10 mouse cellular contexts compared by ENCODE assay signal in genomic region chr5:134785691-134786371, GRCm38 (mm10). TPM values are rescaled to one million over a fixed set of nuclear protein-coding genes. Genes with fewer than 3 reads are reported as not detected.
A peak's percentile ranks its signal among the peaks of the same experiment; 100 is the strongest.
DNase-seq lines count a peak whose midpoint lies in the region; ATAC-seq and TF ChIP-seq lines count a peak whose summit lies in the region.
"Had no signal": no experiment of that assay in that cellular context is flagged by ENCODE, and none has a peak within 500 bp of the region (broad histone marks: within the 10 kb centered on the region; RNA-seq: fewer than 3 reads in every experiment).

No protein-coding gene starts in this region.

- no peak overlapping the region for H3K27ac ChIP-seq in ES-Bruce4 (ENCODE audit: insufficient read depth, low read length)
- no peak overlapping the region for H3K27ac ChIP-seq in forebrain, embryonic 16.5 days (ENCODE audit: low read length)
- peak overlapping the region; percentile 28 for H3K27ac ChIP-seq in hindbrain, postnatal 0 days

- no peaks in the 10 kb centered on the region for H3K27me3 ChIP-seq in ES-Bruce4 (ENCODE audit: control insufficient read depth, insufficient read depth, low read length, poor library complexity, severe bottlenecking)
- no peaks in the 10 kb centered on the region for H3K27me3 ChIP-seq in forebrain, embryonic 16.5 days (replicated peaks; ENCODE audit: control insufficient read depth, insufficient read depth, low read length)
- H3K27me3 ChIP-seq in hindbrain, postnatal 0 days (ENCODE audit: insufficient read depth, low read length): no peaks in the 10 kb centered on the region

- H3K9ac ChIP-seq in ES-Bruce4 (ENCODE audit: low read depth, poor library complexity, severe bottlenecking): 0 out of 2 replicates have a peak overlapping the region, but pooled peaks have one; percentile 11
- peak overlapping the region; percentile 51 for H3K9ac ChIP-seq in forebrain, embryonic 16.5 days (replicated peaks; ENCODE audit: low read depth, low read length)
- no peak overlapping the region for H3K9ac ChIP-seq in hindbrain, postnatal 0 days (replicated peaks; ENCODE audit: low read length)

- TF ChIP-seq CTCF in ES-Bruce4 (IDR thresholded peaks at IDR 0.05; ENCODE audit: low read depth, low read length): no peak
- no peak for TF ChIP-seq CTCF in hindbrain, postnatal 0 days (IDR thresholded peaks at IDR 0.05; ENCODE audit: low read depth)

- no peaks in the 10 kb centered on the region for H3K36me3 ChIP-seq in ES-Bruce4 (ENCODE audit: control insufficient read depth, insufficient read depth, low read length, poor library complexity, severe bottlenecking)
- H3K36me3 ChIP-seq in forebrain, embryonic 16.5 days (ENCODE audit: control insufficient read depth, insufficient read depth): no peaks in the 10 kb centered on the region
- no peaks in the 10 kb centered on the region for H3K36me3 ChIP-seq in hindbrain, postnatal 0 days (ENCODE audit: insufficient read depth, low read length)

- peaks cover 2% of the 10 kb centered on the region for H3K4me1 ChIP-seq in ES-Bruce4 (ENCODE audit: control insufficient read depth, insufficient read depth, low read length)
- H3K4me1 ChIP-seq in forebrain, embryonic 16.5 days (replicated peaks; ENCODE audit: control insufficient read depth, insufficient read depth, low read length): peaks cover 5% of the 10 kb centered on the region
- 0 out of 2 replicates have a peak, but pooled peaks cover 3% of the 10 kb centered on the region for H3K4me1 ChIP-seq in hindbrain, postnatal 0 days (ENCODE audit: insufficient read depth, low read length)

- no peak for TF ChIP-seq EP300 in ES-Bruce4 (IDR thresholded peaks at IDR 0.05; ENCODE audit: insufficient read depth, low read depth, low read length)

- DNase-seq in embryo, embryonic 10.5 days (ENCODE audit: low spot score): peak; percentile 29
- no peak for DNase-seq in embryo, embryonic 9.5 days (ENCODE audit: extremely low spot score)
- peak; percentile 56 for DNase-seq in hindbrain, postnatal 0 days (ENCODE audit: low spot score)
- DNase-seq in left cerebral cortex, postnatal 25 days (ENCODE audit: low spot score in 2 of 2): no peak
- no peak for DNase-seq in thymus, postnatal 36 days
- DNase-seq in kidney, postnatal 10 days: no peak

- H3K4me3 ChIP-seq in ES-Bruce4 (ENCODE audit: low read depth, low read length): no peak overlapping the region
- peak overlapping the region; percentile 14; the same call in 1 of the 2 replicates for H3K4me3 ChIP-seq in forebrain, embryonic 16.5 days (replicated peaks; ENCODE audit: low read length)
- no peak overlapping the region for H3K4me3 ChIP-seq in hindbrain, postnatal 0 days (ENCODE audit: low read length)

- intact Hi-C loops in left cerebral cortex, postnatal 25 days (cut with DNase I): no loop called here

- WGBS in forebrain, embryonic 16.5 days: 35% methylated on average over 23 of the region's 25 CpGs
- 29% methylated on average over 25 of the region's 25 CpGs for WGBS in hindbrain, postnatal 0 days

- H3K9me3 ChIP-seq in ES-Bruce4 (replicated peaks; ENCODE audit: control insufficient read depth, insufficient read depth, low read length, poor library complexity, severe bottlenecking): no peaks in the 10 kb centered on the region
- no peaks in the 10 kb centered on the region for H3K9me3 ChIP-seq in forebrain, embryonic 16.5 days (ENCODE audit: control insufficient read depth, low read length)
- no peaks in the 10 kb centered on the region for H3K9me3 ChIP-seq in hindbrain, postnatal 0 days (ENCODE audit: low read length)

- H3K4me2 ChIP-seq in forebrain, embryonic 16.5 days (ENCODE audit: low read length): peak overlapping the region; percentile 44
- H3K4me2 ChIP-seq in hindbrain, postnatal 0 days (ENCODE audit: low read depth, low read length): no peak overlapping the region; the same call in 1 of the 2 replicates

- no peak for TF ChIP-seq POLR2A in ES-Bruce4 (IDR thresholded peaks at IDR 0.05; ENCODE audit: insufficient read depth, low read length)

- peak; percentile 64; the same call in 1 of the 2 replicates for ATAC-seq in forebrain, embryonic 16.5 days
- peak; percentile 68; the same call in 1 of the 2 replicates for ATAC-seq in hindbrain, postnatal 0 days

RNA-seq across cellular contexts. Expression of gene Eln, which starts 38.7 kb away (rescaled TPM):
- 1.9 and 2.2 TPM in 2 replicates for polyA plus RNA-seq in ES-Bruce4 (2011; ENCODE audit: insufficient read depth, insufficient read length, low read depth, missing spikeins)
- polyA plus RNA-seq in forebrain, embryonic 16.5 days (2015; fragmentation: Nextera tagmentation; extraction: Ambion mirVana): 8.3 and 10.9 TPM in 2 replicates
- total RNA-seq in hindbrain, postnatal 0 days (2014; rRNA removed): 31.8 and 43.3 TPM in 2 replicates
- 30.4 and 47.4 TPM in 2 replicates for polyA plus RNA-seq in hindbrain, postnatal 0 days (2015; fragmentation: Nextera tagmentation; extraction: Ambion mirVana)
- 10 to 100 TPM; 22.5 to 27.1 TPM for total RNA-seq in left cerebral cortex, postnatal 25 days (2021)
- total RNA-seq: megakaryocyte-erythroid progenitor cell, adult 5-6 weeks had no signal
- polyA plus RNA-seq: C2C12 had no signal

Comparison
In these comparisons a context has a peak if more than half of its experiments do, and no peak if none do; other contexts are left out.
1. DNase-seq: peak in embryo, embryonic 10.5 days (single experiment) and hindbrain, postnatal 0 days (single experiment); none in embryo, embryonic 9.5 days (single experiment), left cerebral cortex, postnatal 25 days (0 of 2), thymus, postnatal 36 days (0 of 2) and kidney, postnatal 10 days (single experiment).